Mouse (Mus musculus) cortical plate, adult 2 months (tissue): ENCODE data around the gene Adgrg3.

Experiments used
- CTCF ChIP-seq: fragments of 200-500 bp; IDR thresholded peaks from 2 replicates; pipeline ENCODE4 v1.5.1; 2011; ENCODE audit warnings: mild to moderate bottlenecking, control low read depth, low read length; ENCODE audit not compliant: insufficient read depth; ENCODE audit errors: extremely low read depth
- POLR2A ChIP-seq: fragments of 200-500 bp; IDR thresholded peaks from 2 replicates; pipeline ENCODE4 v1.6.1; 2011; ENCODE audit warnings: mild to moderate bottlenecking, low read length, control low read depth; ENCODE audit not compliant: insufficient read depth; ENCODE audit errors: extremely low read depth

DNA sequence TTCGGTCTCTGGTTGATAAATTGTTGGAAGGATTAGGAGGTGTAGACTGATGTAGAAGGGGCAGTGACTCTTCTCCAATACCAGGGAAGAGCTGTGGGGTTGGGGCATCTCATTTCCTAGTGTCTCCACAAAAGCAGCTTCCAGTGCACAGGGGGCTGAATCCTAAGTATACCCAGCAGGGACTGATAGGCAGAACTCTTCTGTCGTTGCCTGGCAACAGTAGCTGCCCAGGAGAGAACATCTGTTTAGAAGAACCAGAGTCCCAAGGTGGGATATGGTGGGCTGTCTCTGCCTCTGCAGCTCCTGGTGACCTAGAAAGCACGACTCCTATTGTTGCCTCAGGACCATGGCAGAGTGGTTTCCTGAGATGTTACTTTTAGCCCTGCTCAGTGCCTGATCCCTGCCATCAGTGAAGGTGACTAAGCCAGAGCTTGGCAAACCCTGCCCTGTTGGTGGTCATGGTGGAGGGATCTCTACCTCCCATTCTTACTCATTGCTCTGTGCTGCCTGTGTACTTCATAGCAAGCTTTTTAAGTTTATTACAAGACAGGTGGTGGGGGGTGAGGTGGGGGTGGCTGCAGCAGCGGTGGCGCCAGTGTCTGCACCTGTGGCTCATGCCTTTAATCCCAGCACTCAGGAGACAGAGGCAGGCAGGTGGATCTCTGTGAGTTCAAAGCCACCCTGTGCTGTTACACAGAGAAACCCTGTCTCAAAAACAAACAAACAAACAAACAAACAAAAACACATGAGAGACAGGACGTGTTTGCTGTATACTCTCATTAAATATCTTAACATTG is 30.6 kb downstream of the Adgrg3 start:
- TF ChIP-seq CTCF, result no peak
- no peak for TF ChIP-seq POLR2A
